In the genomic region with DNA sequence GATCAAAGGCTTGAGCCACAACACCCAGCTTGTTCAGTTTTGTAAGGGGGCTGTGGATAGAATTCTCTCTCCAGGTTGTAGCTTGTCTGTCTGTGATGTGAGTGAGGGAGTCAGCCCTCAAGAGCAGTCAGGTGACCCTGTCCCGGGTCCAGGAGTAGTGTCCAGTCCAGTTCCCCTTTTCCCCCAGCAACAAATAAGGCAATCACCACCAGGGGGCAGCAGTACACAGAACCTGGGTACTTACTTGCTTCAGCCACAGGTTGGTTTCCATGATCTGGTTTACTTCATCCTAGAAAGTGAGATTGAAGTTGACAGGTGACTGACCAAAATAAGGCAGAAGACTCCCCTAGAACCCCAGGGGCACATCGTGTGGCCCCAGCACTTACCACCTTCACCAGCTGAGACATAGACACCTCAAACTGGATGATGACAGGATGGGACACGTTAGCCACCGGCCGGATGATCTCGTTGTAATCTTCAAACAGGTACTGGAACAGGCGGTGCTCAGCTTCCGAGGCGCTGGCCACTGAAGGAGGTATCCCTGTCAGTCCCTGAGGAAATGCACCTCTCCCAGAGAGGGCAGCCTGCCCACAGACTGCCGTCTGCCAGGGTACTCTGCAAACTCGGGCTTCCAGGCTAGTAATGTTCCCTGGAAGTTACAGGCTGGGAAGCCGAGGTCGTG, we compare ENCODE assay signal across 9 mouse cellular contexts. TPM values are rescaled to one million over a fixed set of nuclear protein-coding genes. Genes with fewer than 3 reads are reported as not detected.
DNase-seq lines count a peak whose midpoint lies in the region; ATAC-seq and TF ChIP-seq lines count a peak whose summit lies in the region.
"Had no signal": no experiment of that assay in that cellular context is flagged by ENCODE, and none has a peak within 500 bp of the region (broad histone marks: within the 10 kb centered on the region; RNA-seq: fewer than 3 reads in every experiment).

No protein-coding gene starts in this region.

- H3K4me2 ChIP-seq in forebrain, embryonic 13.5 days, result no peak overlapping the region
- H3K4me2 ChIP-seq in forebrain, embryonic 12.5 days, result no peak overlapping the region
- no peak overlapping the region for H3K4me2 ChIP-seq in embryonic facial prominence, embryonic 14.5 days (ENCODE audit: low read depth, low read length)
- H3K4me2 ChIP-seq in stomach, postnatal 0 days (replicated peaks; ENCODE audit: low read depth), result no peak overlapping the region

- no peak overlapping the region for H3K27ac ChIP-seq in forebrain, embryonic 13.5 days
- no peak overlapping the region for H3K27ac ChIP-seq in forebrain, embryonic 12.5 days
- no peak overlapping the region for H3K27ac ChIP-seq in embryonic facial prominence, embryonic 14.5 days (replicated peaks; ENCODE audit: low read depth, low read length)
- H3K27ac ChIP-seq in stomach, postnatal 0 days (replicated peaks), result no peak overlapping the region

- peaks cover 45% of the 10 kb centered on the region for H3K27me3 ChIP-seq in forebrain, embryonic 13.5 days
- peaks cover 43% of the 10 kb centered on the region for H3K27me3 ChIP-seq in forebrain, embryonic 12.5 days
- H3K27me3 ChIP-seq in embryonic facial prominence, embryonic 14.5 days (replicated peaks; ENCODE audit: control insufficient read depth, insufficient read depth, low read length), result peaks cover 38% of the 10 kb centered on the region
- H3K27me3 ChIP-seq in stomach, postnatal 0 days (ENCODE audit: control insufficient read depth, insufficient read depth, low read length), result peaks cover 11% of the 10 kb centered on the region

- H3K4me3 ChIP-seq in forebrain, embryonic 13.5 days, result no peak overlapping the region
- no peak overlapping the region for H3K4me3 ChIP-seq in forebrain, embryonic 12.5 days (replicated peaks)
- no peak overlapping the region for H3K4me3 ChIP-seq in embryonic facial prominence, embryonic 14.5 days (ENCODE audit: low read depth, low read length)
- H3K4me3 ChIP-seq in stomach, postnatal 0 days (ENCODE audit: low read depth, low read length), result no peak overlapping the region
- H3K4me3 ChIP-seq: myocyte had no signal

- DNase-seq in adrenal gland, postnatal 4 days (ENCODE audit: low spot score in 2 of 2), result peak; percentile 57 to 75
- DNase-seq in embryonic facial prominence, embryonic 14.5 days (ENCODE audit: low spot score), result peak; percentile 76
- DNase-seq in heart, postnatal 36 days, result peak; percentile 78 to 86
- peak; percentile 25 for DNase-seq in left cerebral cortex, adult 11 months (ENCODE audit: low spot score)
- peak; percentile 42 to 80 for DNase-seq in monocyte, adult 2 months (ENCODE audit: low read depth in 1 of 2, low spot score in 2 of 2)
- peak; percentile 85 for DNase-seq in stomach, postnatal 0 days (ENCODE audit: low spot score)

- no peaks in the 10 kb centered on the region for H3K36me3 ChIP-seq in forebrain, embryonic 13.5 days (ENCODE audit: poor library complexity, severe bottlenecking)
- no peaks in the 10 kb centered on the region for H3K36me3 ChIP-seq in forebrain, embryonic 12.5 days (replicated peaks)
- H3K36me3 ChIP-seq in embryonic facial prominence, embryonic 14.5 days (ENCODE audit: control insufficient read depth, insufficient read depth, low read length), result no peaks in the 10 kb centered on the region
- H3K36me3 ChIP-seq in stomach, postnatal 0 days (ENCODE audit: control insufficient read depth, insufficient read depth, low read length), result no peaks in the 10 kb centered on the region

- no peak for TF ChIP-seq EP300 in stomach, postnatal 0 days (optimal IDR thresholded peaks at IDR 0.05)

- peak; percentile 92 for TF ChIP-seq CTCF in stomach, postnatal 0 days (IDR thresholded peaks at IDR 0.05; ENCODE audit: low read depth)

- peak; percentile 28; the same call in 1 of the 2 replicates for ATAC-seq in forebrain, embryonic 13.5 days
- ATAC-seq in forebrain, embryonic 12.5 days (ENCODE audit: low FRiP score), result no peak
- no peak for ATAC-seq in embryonic facial prominence, embryonic 14.5 days (ENCODE audit: low read depth)
- ATAC-seq in stomach, postnatal 0 days (ENCODE audit: low FRiP score, low TSS enrichment), result no peak

- peaks cover 17% of the 10 kb centered on the region for H3K4me1 ChIP-seq in forebrain, embryonic 13.5 days
- peaks cover 16% of the 10 kb centered on the region for H3K4me1 ChIP-seq in forebrain, embryonic 12.5 days
- peaks cover 8% of the 10 kb centered on the region; the same call in 1 of the 2 replicates for H3K4me1 ChIP-seq in embryonic facial prominence, embryonic 14.5 days (ENCODE audit: control insufficient read depth, insufficient read depth, low read length)
- H3K4me1 ChIP-seq in stomach, postnatal 0 days (replicated peaks; ENCODE audit: control insufficient read depth, insufficient read depth), result no peaks in the 10 kb centered on the region

- WGBS in forebrain, embryonic 13.5 days, result 39% methylated on average over 13 of the region's 13 CpGs
- 44% methylated on average over 13 of the region's 13 CpGs for WGBS in forebrain, embryonic 12.5 days
- WGBS in embryonic facial prominence, embryonic 14.5 days, result 38% methylated on average over 13 of the region's 13 CpGs
- 33% methylated on average over 13 of the region's 13 CpGs for WGBS in stomach, postnatal 0 days

- intact Hi-C loops in heart, postnatal 36 days (cut with DNase I), result loop anchor here (1.0 kb wide), 2 partner anchors 86 to 287 kb away; no protein-coding TSS in a partner anchor

- no peak overlapping the region for H3K9ac ChIP-seq in forebrain, embryonic 13.5 days
- H3K9ac ChIP-seq in forebrain, embryonic 12.5 days, result no peak overlapping the region
- no peak overlapping the region for H3K9ac ChIP-seq in embryonic facial prominence, embryonic 14.5 days (ENCODE audit: low read depth, low read length)
- H3K9ac ChIP-seq in stomach, postnatal 0 days (ENCODE audit: low read length), result no peak overlapping the region

- no peaks in the 10 kb centered on the region for H3K9me3 ChIP-seq in forebrain, embryonic 13.5 days (replicated peaks)
- no peaks in the 10 kb centered on the region for H3K9me3 ChIP-seq in forebrain, embryonic 12.5 days
- no peaks in the 10 kb centered on the region for H3K9me3 ChIP-seq in embryonic facial prominence, embryonic 14.5 days (ENCODE audit: control insufficient read depth, low read length)
- H3K9me3 ChIP-seq in stomach, postnatal 0 days (ENCODE audit: control insufficient read depth, low read length), result no peaks in the 10 kb centered on the region

RNA-seq across cellular contexts. Expression of gene Chrna3, which starts 2.3 kb away (rescaled TPM):
- 4.5 and 5.6 TPM in 2 replicates for polyA plus RNA-seq in forebrain, embryonic 13.5 days (2015; fragmentation: Nextera tagmentation; extraction: Ambion mirVana)
- polyA plus RNA-seq in forebrain, embryonic 12.5 days (2016; fragmentation: Nextera tagmentation; extraction: Ambion mirVana), result 6.7 and 7.7 TPM in 2 replicates
- 10 to 100 TPM; 16.1 to 21.0 TPM for total RNA-seq in adrenal gland, postnatal 4 days (2021)
- polyA plus RNA-seq in embryonic facial prominence, embryonic 14.5 days (2014; fragmentation: Nextera tagmentation; extraction: Ambion mirVana), result 2.0 and 2.2 TPM in 2 replicates
- total RNA-seq in heart, postnatal 36 days (2021), result not detected
- 3.2 and 3.8 TPM in 2 replicates for polyA plus RNA-seq in stomach, postnatal 0 days (2015; fragmentation: Nextera tagmentation; extraction: Ambion mirVana)
- polyA plus RNA-seq: myocyte had no signal

RNA-seq across cellular contexts. Expression of gene Chrnb4, which starts 24.5 kb away (rescaled TPM):
- 0.35 and 0.62 TPM in 2 replicates for polyA plus RNA-seq in forebrain, embryonic 13.5 days (2015; fragmentation: Nextera tagmentation; extraction: Ambion mirVana)
- polyA plus RNA-seq in forebrain, embryonic 12.5 days (2016; fragmentation: Nextera tagmentation; extraction: Ambion mirVana), result 1.2 TPM in 2 replicates
- 10 to 100 TPM in 1 of 2 experiments, 1 to 10 TPM in 1; 7.9 to 11.5 TPM for total RNA-seq in adrenal gland, postnatal 4 days (2021)
- 0.78 and 1.3 TPM in 2 replicates for polyA plus RNA-seq in embryonic facial prominence, embryonic 14.5 days (2014; fragmentation: Nextera tagmentation; extraction: Ambion mirVana)
- total RNA-seq in heart, postnatal 36 days (2021), result under 1 TPM in 1 of 2 experiments, not detected in 1; 0.08 TPM
- polyA plus RNA-seq in stomach, postnatal 0 days (2015; fragmentation: Nextera tagmentation; extraction: Ambion mirVana), result 1.4 and 1.6 TPM in 2 replicates

RNA-seq across cellular contexts. Expression of gene Chrna5, which starts 43.4 kb away (rescaled TPM):
- polyA plus RNA-seq in forebrain, embryonic 13.5 days (2015; fragmentation: Nextera tagmentation; extraction: Ambion mirVana), result 0.31 and 0.74 TPM in 2 replicates
- 1.2 and 1.6 TPM in 2 replicates for polyA plus RNA-seq in forebrain, embryonic 12.5 days (2016; fragmentation: Nextera tagmentation; extraction: Ambion mirVana)
- total RNA-seq in adrenal gland, postnatal 4 days (2021), result 1 to 10 TPM; 2.4 to 3.5 TPM
- 1.1 and 1.5 TPM in 2 replicates for polyA plus RNA-seq in embryonic facial prominence, embryonic 14.5 days (2014; fragmentation: Nextera tagmentation; extraction: Ambion mirVana)
- under 1 TPM in 1 of 2 experiments, not detected in 1; 0.19 TPM for total RNA-seq in heart, postnatal 36 days (2021)
- polyA plus RNA-seq in stomach, postnatal 0 days (2015; fragmentation: Nextera tagmentation; extraction: Ambion mirVana), result 1.1 and 1.3 TPM in 2 replicates
- polyA plus RNA-seq: myocyte had no signal

Comparison
In these comparisons a context has a peak if more than half of its experiments do, and no peak if none do; other contexts are left out.
1. DNase-seq: peak in every context shown above with its lines; median percentile 85 in stomach, postnatal 0 days; 82 in heart, postnatal 36 days; 76 in embryonic facial prominence, embryonic 14.5 days; 66 in adrenal gland, postnatal 4 days; 61 in monocyte, adult 2 months; 25 in left cerebral cortex, adult 11 months.